Mouse (Mus musculus) megakaryocyte, embryonic 14.5 days (primary cell): ENCODE measurements around the gene Ddx60. TPM values are rescaled to one million over a fixed set of nuclear protein-coding genes. Genes with fewer than 3 reads are reported as not detected.
A peak's percentile ranks its signal among the peaks of the same experiment; 100 is the strongest.

Source experiments
- H3K27me3 ChIP-seq: replicated peaks from 2 replicates; pipeline ENCODE3; 2012; ENCODE audit warnings: inconsistent platforms
- H3K36me3 ChIP-seq: replicated peaks from 2 replicates; pipeline ENCODE3; 2012; ENCODE audit warnings: low read length, inconsistent platforms, mixed read lengths
- H3K4me1 ChIP-seq: 2 replicates; pipeline ENCODE4 v1.6.1; 2012; ENCODE audit warnings: inconsistent platforms
- H3K4me3 ChIP-seq: replicated peaks from 2 replicates; pipeline ENCODE3; 2012; ENCODE audit warnings: moderate library complexity, mild to moderate bottlenecking, inconsistent platforms
- H3K9me3 ChIP-seq: 2 replicates; pipeline ENCODE4 v1.6.1; 2012; ENCODE audit warnings: inconsistent platforms
- FLI1 ChIP-seq: IDR thresholded peaks from 2 replicates; pipeline ENCODE4 v1.6.1; 2012; ENCODE audit warnings: low read length, inconsistent platforms, mixed read lengths
- GATA1 ChIP-seq: IDR thresholded peaks from 3 replicates; pipeline ENCODE4 v1.6.1; 2012; ENCODE audit warnings: mixed read lengths, low read length, inconsistent platforms, borderline replicate concordance
- polyA plus RNA-seq: library from polyadenylated mRNA; stranded (reverse); fragments of >175 nt; gene quantifications from 2 replicates; pipeline ENCODE4 v1.2.3, GENCODE M21; 2012; ENCODE audit warnings: low replicate concordance; ENCODE audit not compliant: insufficient read depth

Gene Ddx60
- polyA plus RNA-seq, 1 experiment = not detected

DNA sequence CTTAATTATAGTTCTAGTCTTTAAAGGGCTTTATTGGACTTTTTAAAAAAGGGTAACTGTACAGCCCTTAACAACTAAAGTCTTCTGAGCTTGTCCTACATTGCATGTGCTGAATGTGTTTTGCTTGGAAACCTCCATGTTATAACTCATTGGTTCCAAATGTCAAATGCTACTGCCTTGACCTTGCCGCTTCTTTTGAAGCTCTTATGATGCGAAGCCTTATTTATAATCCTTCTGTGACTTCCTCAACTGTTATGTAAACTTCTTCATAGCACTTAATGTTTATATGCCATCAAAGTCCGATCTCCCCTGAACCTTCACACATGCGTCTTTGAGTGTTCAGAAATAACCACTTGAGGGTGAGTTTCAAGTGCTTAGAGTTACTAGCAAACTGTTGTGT is 57.1 kb downstream of the Ddx60 start:
- no peaks in the 10 kb centered on the region for H3K27me3 ChIP-seq
- no peaks in the 10 kb centered on the region for H3K4me1 ChIP-seq
- H3K9me3 ChIP-seq = no peaks in the 10 kb centered on the region
- H3K36me3 ChIP-seq = no peaks in the 10 kb centered on the region
- no peak for TF ChIP-seq FLI1
- TF ChIP-seq GATA1 = no peak
- no peak overlapping the region for H3K4me3 ChIP-seq

DNA sequence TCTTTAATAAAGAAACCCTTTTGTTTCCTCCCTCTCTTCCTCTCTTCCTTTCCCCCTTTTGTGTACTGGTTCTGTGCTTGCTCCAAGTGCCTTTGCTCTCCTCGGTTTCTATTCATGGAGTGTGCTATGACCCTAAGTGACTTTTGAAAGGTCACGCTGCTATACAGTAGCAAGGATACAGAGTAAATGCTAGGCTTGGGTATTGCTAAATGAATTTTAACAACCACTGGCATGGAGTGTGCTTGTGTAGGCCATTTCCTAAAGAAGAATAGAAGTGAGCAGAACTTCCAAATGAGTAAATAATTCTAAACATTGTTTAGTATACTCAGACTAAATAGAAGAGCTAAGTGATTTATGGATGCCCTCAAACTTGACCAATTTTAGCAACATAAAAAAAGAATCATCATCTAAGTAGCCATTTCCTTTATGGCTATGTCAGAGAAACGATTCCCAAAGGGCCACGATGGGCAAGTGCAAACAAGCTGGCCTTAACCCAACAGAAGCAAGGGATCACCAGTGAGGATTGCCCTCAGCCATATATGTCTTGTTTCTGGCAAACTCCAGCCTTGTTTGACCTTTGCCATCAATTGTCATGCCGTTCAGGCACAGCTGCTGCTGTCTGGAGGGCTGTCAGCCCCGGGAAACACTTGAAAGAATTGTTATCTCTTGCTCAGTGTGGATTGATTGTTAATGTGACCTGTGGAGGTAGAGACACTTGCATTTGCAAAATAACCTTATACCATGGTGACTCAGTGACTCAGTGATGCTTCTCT is 58.0 kb downstream of the Ddx60 start:
- Histone ChIP-seq H3K4me1 (no peaks in the 10 kb centered on the region), H3K9me3 (no peaks in the 10 kb centered on the region), H3K36me3 (no peaks in the 10 kb centered on the region), H3K4me3 (no peak overlapping the region), H3K27me3 (no peaks in the 10 kb centered on the region)
- TF ChIP-seq GATA1 (no peak), FLI1 (no peak)

DNA sequence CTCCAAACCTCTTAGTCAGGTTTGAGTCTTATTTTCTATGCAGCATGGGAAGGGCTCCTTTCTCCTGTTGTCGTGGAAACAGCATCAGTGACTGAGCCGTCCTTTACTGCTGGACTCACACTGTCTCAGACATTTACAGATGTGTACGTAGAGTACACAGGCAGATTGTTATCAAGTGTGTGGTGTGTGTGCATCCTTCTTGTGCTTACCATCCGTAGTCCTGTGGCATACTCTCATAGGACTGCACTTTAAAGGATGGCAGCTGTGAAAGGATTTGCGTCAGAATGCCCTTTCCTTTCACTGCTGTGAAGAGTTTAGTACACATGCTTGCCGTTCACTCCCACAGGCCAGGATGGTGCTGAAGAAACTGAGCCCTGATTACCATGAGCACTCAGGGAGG is 61.6 kb downstream of the Ddx60 start:
- Histone ChIP-seq H3K4me1 (no peaks in the 10 kb centered on the region), H3K27me3 (no peaks in the 10 kb centered on the region), H3K36me3 (no peaks in the 10 kb centered on the region), H3K4me3 (peak overlapping the region; percentile 28), H3K9me3 (no peaks in the 10 kb centered on the region)
- TF ChIP-seq FLI1 = no peak
- no peak for TF ChIP-seq GATA1

DNA sequence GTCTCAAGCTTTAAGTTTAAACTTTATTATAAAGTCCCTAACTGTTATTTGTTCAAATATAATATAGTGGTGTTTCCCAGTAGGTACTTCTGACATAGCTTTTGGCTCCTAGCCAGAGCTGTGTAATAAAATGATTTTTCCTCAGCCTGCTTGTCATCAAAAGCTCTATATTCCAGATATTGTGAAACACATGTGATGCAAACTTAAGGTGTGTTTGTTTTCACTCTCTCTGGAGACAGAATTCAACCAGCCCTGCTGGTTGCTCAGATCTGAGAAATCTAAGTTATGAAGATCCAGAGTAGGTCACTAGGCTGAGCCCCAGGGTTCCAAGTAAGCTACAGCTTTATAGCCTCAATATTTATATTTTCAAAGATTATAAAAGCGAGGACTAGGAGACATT is 64.9 kb downstream of the Ddx60 start:
- H3K4me1 ChIP-seq = no peaks in the 10 kb centered on the region
- no peaks in the 10 kb centered on the region for H3K27me3 ChIP-seq
- TF ChIP-seq GATA1 (no peak), FLI1 (no peak)
- H3K9me3 ChIP-seq = no peaks in the 10 kb centered on the region
- H3K36me3 ChIP-seq = no peaks in the 10 kb centered on the region
- no peak overlapping the region for H3K4me3 ChIP-seq

DNA sequence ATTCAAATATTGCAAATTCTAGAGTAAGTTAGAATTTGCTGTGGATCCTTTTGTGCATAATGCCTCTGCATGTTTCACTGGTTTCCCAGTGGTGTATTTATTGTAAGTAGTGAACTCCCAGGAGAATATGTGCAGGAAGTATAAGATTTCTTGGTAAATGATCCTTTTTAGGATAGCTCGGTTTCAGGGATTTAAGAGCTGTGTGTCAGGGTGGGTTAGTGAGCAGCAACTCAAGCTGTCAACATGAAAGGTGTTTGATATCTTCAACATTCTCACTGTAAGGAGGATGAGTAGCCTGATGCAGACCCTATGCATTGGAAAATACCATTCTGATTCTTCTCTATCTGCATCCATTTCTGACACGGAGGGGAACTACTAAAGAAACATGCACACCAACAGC is 69.2 kb downstream of the Ddx60 start:
- Histone ChIP-seq H3K4me1 (no peaks in the 10 kb centered on the region), H3K36me3 (no peaks in the 10 kb centered on the region), H3K4me3 (no peak overlapping the region), H3K27me3 (no peaks in the 10 kb centered on the region), H3K9me3 (no peaks in the 10 kb centered on the region)
- TF ChIP-seq FLI1 (no peak), GATA1 (no peak)

DNA sequence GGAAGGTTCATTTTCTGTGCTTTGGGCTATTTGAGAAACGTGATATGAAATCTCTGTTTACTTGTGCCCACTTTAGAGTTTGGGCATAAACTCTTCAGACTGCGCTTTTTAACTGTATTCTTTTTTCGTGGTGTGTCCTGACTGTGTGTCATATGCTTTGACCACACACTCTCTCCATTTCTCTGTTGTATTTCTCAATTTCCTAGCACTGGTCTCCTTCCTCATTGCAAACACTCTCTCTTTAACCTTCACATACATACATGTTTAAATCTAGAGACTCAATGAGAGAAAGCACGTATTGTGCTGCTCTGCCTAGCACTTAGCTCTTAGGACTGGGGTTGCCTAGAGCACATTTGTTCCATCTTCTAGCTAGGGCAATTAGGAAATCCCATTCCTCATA is 86.3 kb downstream of the Ddx60 start:
- no peak for TF ChIP-seq GATA1
- TF ChIP-seq FLI1 = no peak
- Histone ChIP-seq H3K27me3 (no peaks in the 10 kb centered on the region), H3K4me1 (no peaks in the 10 kb centered on the region), H3K9me3 (peaks cover 6% of the 10 kb centered on the region; the same call in 1 of the 2 replicates), H3K36me3 (no peaks in the 10 kb centered on the region), H3K4me3 (no peak overlapping the region)

DNA sequence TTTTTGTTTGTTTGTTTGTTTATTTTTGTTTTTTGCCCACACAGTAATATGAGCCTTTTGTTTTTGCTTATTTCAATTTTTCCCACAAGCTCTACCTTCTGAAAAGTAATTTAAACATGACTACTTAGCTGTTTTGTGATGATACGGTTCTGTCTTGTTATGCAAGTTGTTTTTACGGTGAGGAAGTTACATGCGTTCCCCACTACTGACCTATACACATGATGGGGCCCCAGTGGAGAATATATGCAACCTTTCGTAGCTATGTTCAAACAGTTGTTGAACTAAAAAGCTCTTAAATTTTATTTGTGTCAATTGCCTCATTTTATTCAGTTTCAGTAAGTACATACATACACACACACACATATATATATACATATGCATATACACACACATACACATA is 86.7 kb downstream of the Ddx60 start:
- H3K27me3 ChIP-seq = no peaks in the 10 kb centered on the region
- H3K9me3 ChIP-seq = peaks cover 5% of the 10 kb centered on the region; the same call in 1 of the 2 replicates
- no peaks in the 10 kb centered on the region for H3K4me1 ChIP-seq
- H3K4me3 ChIP-seq = no peak overlapping the region
- H3K36me3 ChIP-seq = no peaks in the 10 kb centered on the region
- TF ChIP-seq FLI1 = no peak
- no peak for TF ChIP-seq GATA1

DNA sequence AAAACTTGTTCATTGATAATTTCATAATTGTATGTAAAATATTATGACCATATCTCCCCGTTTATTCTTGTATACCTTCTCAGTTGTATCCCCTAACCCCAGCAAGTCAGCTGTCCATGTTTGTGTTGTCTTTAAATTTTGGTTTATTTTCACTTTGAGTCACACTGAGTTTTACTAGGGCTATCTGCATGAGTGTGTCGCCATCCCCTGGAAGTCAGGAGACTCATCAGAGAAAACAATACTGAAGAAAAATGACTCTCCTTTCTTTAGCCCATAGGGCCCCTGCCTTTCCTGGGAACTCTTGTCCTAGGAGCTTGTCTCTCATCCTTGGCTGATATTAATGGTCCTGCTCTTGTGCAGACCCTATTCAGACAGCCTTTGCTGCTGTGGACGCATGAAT is 106.5 kb downstream of the Ddx60 start:
- TF ChIP-seq FLI1 = no peak
- no peak for TF ChIP-seq GATA1
- Histone ChIP-seq H3K36me3 (no peaks in the 10 kb centered on the region), H3K9me3 (no peaks in the 10 kb centered on the region)

DNA sequence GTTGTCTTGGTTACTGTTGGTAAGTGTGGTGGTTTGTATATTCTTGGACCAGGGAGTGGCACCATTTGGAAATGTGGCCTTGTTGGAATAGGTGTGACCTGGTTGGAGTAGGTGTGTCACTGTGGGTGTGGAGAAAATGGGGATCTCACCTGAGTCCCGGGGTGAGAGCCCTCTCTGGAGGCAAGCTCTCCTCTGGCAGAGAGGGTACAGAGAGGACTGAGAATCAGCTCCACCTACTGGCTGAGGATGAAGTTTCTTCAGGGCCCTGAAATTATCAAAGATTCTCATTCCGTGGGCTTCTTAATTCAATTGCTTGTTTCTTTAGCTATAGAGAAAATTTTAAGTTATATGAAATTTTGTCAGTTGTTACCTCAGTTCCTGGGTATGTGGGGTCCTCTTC is 118.9 kb downstream of the Ddx60 start:
- H3K36me3 ChIP-seq = no peaks in the 10 kb centered on the region
- no peaks in the 10 kb centered on the region for H3K4me1 ChIP-seq
- H3K9me3 ChIP-seq = no peaks in the 10 kb centered on the region

More for the DNA sequence above, 106.5 kb downstream of the Ddx60 start:
- Histone ChIP-seq H3K4me3 (no peak overlapping the region), H3K4me1 (no peaks in the 10 kb centered on the region), H3K27me3 (no peaks in the 10 kb centered on the region)

DNA sequence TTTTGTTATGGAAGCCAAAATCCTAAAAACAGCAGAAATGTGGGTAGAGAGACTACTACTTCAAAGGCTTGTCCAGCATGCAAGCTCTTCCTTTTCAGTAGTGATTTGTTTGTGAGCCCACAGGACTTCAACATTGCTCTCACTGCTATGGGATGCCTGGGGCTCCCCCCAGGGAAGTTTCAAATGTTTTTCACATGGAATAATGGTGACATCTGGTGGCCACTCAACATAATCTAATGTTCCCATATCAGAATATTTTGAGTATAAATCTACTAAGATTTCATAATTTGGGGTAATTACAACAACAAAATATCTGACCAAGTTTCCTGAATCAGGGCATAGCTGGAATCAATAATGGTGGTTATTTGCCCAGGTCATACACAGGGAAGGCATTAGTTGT is 132.5 kb downstream of the Ddx60 start:
- TF ChIP-seq FLI1 = no peak
- TF ChIP-seq GATA1 = no peak
- H3K27me3 ChIP-seq = no peaks in the 10 kb centered on the region
- H3K36me3 ChIP-seq = no peaks in the 10 kb centered on the region
- no peaks in the 10 kb centered on the region for H3K9me3 ChIP-seq
- no peaks in the 10 kb centered on the region for H3K4me1 ChIP-seq
- no peak overlapping the region for H3K4me3 ChIP-seq

More for the DNA sequence above, 118.9 kb downstream of the Ddx60 start:
- H3K4me3 ChIP-seq = no peak overlapping the region
- no peaks in the 10 kb centered on the region for H3K27me3 ChIP-seq
- no peak for TF ChIP-seq FLI1
- no peak for TF ChIP-seq GATA1

DNA sequence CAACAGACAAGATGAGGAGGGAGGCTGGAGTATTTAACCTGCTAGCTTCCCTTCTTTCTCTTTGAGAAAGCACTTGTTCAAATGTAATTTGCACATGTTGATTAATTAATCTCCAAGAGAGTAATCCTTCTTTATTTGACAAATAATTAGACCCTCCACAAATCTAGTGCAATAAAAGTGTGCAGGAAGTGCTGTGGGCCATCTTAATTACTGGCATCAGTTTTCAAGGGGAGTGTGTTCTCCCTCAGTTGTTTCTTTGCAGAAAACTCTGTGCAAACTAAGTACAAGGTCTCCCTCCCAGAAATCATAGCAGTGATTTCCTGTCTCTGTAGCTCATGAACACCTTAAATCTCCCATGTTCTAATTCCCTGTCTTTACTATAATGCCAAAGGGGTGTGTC is 140.4 kb downstream of the Ddx60 start:
- Histone ChIP-seq H3K9me3 (no peaks in the 10 kb centered on the region), H3K4me1 (no peaks in the 10 kb centered on the region), H3K4me3 (no peak overlapping the region), H3K36me3 (no peaks in the 10 kb centered on the region), H3K27me3 (no peaks in the 10 kb centered on the region)
- TF ChIP-seq GATA1 = no peak
- no peak for TF ChIP-seq FLI1
